Mouse (Mus musculus) thymus, adult 2 months (tissue): ENCODE data around the gene Lrrn4.

Experiments used
- CTCF ChIP-seq: fragments of 200-500 bp; IDR thresholded peaks from 2 replicates; pipeline ENCODE4 v1.5.1; 2012; ENCODE audit warnings: mild to moderate bottlenecking, control low read depth, low read length, moderate library complexity, borderline replicate concordance; ENCODE audit not compliant: control insufficient read depth, poor library complexity, insufficient read depth; ENCODE audit errors: extremely low read depth
- POLR2A ChIP-seq: fragments of 200-500 bp; IDR thresholded peaks from 2 replicates; pipeline ENCODE4 v1.6.1; 2012; ENCODE audit warnings: mild to moderate bottlenecking, low read length, control low read depth, moderate library complexity; ENCODE audit not compliant: control insufficient read depth, poor library complexity, insufficient read depth; ENCODE audit errors: extremely low read depth

DNA sequence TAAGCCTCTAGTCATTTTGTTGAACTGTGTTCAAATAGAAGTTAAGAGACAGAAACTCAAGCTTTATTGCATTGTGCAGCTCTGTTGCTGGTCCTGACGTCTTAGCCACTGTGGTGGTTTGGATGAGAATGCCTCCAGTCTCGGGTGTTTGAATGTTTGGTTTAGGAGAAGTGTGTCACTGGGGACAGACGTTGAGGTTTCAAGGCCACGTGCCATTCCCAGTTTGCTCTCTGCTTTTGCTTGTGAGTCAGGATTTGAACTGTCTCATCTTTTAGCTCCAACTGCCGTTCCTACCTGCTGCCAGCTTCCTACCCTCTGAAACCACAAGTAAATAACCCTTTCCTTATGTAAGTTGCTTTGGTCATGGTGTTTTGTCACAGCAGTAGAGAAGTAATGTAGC lies 13.2 kb downstream of the Lrrn4 start:
- TF ChIP-seq POLR2A (no peak), CTCF (no peak)
